Mouse (Mus musculus): ENCODE results near the gene Cmtm1. TPM values are rescaled to one million over a fixed set of nuclear protein-coding genes. Genes with fewer than 3 reads are reported as not detected.
A peak's percentile ranks its signal among the peaks of the same experiment; 100 is the strongest.
"Not testable (repeated sequence)": the region's sequence is repeated elsewhere in the genome, so short reads cannot be mapped to it uniquely, and the experiment has no call there.

Gene Cmtm1
- polyA plus RNA-seq, 1 experiment from 2014 or later, result not detected

- H3K27me3 ChIP-seq (replicated peaks), result no peaks in the 10 kb centered on the region
- peak; percentile 76 for ATAC-seq (ENCODE audit: low FRiP score)
- H3K9ac ChIP-seq (replicated peaks), result peak overlapping the region; percentile 55
- H3K4me1 ChIP-seq, result peaks cover 33% of the 10 kb centered on the region
- H3K4me2 ChIP-seq, result peak overlapping the region; percentile 94
- peak overlapping the region; percentile 56 for H3K4me3 ChIP-seq (replicated peaks)
- H3K27ac ChIP-seq (replicated peaks), result peak overlapping the region; percentile 72
- H3K9me3 ChIP-seq (replicated peaks), result no peaks in the 10 kb centered on the region
- under 1% methylated on average over 38 of the region's 54 CpGs for WGBS
- H3K36me3 ChIP-seq, result no peaks in the 10 kb centered on the region
These were observed 30.5 kb upstream of the Cmtm1 start for GRCm38 (mm10) chr8:104340233-104341105.

DNA sequence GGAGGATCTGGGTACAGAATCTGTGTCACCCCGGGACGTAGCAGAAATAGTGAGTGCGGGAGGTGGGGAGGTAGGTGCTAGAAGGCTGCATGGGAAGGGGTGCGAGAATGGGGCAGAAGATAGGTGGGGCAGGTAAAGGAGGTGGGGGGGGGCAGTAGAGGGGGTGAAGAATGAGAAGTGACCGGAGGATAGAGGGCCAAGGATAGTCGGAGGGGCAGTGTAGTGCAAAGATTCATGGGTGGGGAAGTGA is 30.0 kb upstream of the Cmtm1 start:
- peak overlapping the region; percentile 56 for H3K4me3 ChIP-seq (replicated peaks)
- H3K36me3 ChIP-seq, result no peaks in the 10 kb centered on the region
- H3K27ac ChIP-seq (replicated peaks), result peak overlapping the region; percentile 72
- no peaks in the 10 kb centered on the region for H3K27me3 ChIP-seq (replicated peaks)
- peak overlapping the region; percentile 55 for H3K9ac ChIP-seq (replicated peaks)
- H3K4me1 ChIP-seq, result peaks cover 33% of the 10 kb centered on the region
- WGBS, result 3% methylated on average over 6 of the region's 6 CpGs
- peak overlapping the region; percentile 94 for H3K4me2 ChIP-seq
- no peaks in the 10 kb centered on the region for H3K9me3 ChIP-seq (replicated peaks)
- ATAC-seq (ENCODE audit: low FRiP score), result peak; percentile 4; the same call in 1 of the 2 replicates

- peak within 1 kb of the TSS; percentile 55 for H3K9ac ChIP-seq (replicated peaks)
- H3K27me3 ChIP-seq (replicated peaks), result no peaks in the 10 kb centered on the region
- peak within 1 kb of the TSS; percentile 72 for H3K27ac ChIP-seq (replicated peaks)
- no peaks in the 10 kb centered on the region for H3K9me3 ChIP-seq (replicated peaks)
- 17% methylated on average over 18 of the region's 18 CpGs for WGBS
- peaks cover 33% of the 10 kb centered on the region for H3K4me1 ChIP-seq
- H3K4me3 ChIP-seq (replicated peaks), result peak within 1 kb of the TSS; percentile 56
- H3K4me2 ChIP-seq, result peak within 1 kb of the TSS; percentile 94
- 0 out of 2 replicates have a peak, but pooled peaks have one; percentile 2 for ATAC-seq (ENCODE audit: low FRiP score)
- H3K36me3 ChIP-seq, result no peaks in the 10 kb centered on the region
These were observed 29.5 kb upstream of the Cmtm1 start, which contains the start of gene Cmtm3 for GRCm38 (mm10) chr8:104339229-104339982. TSS of gene Cmtm3 (plus strand) at chr8:104339410.

DNA sequence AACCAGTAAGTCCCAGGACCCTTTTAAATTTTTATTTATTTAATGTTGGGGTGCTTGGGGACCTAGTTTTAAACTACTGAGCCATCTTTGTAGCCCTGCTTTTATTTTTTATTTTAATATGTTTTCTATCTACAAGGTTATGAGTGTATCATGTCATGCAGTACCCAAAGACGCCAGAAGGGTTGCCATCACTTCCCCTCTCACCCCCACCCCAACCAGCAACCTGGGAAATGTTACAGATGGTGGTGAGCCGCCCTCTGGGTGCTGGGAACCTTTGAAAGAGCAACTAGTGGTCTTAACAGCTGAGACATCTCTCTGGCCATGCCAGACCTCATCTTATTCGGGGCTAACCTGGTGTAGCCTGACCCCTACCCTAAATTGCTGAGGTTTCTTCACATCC is 27.9 kb upstream of the Cmtm1 start:
- 59% methylated on average over 3 of the region's 3 CpGs for WGBS
- Histone ChIP-seq H3K4me3 (replicated peaks) (no peak overlapping the region), H3K9ac (replicated peaks) (no peak overlapping the region), H3K4me2 (no peak overlapping the region), H3K27me3 (replicated peaks) (no peaks in the 10 kb centered on the region), H3K27ac (replicated peaks) (no peak overlapping the region), H3K4me1 (peaks cover 27% of the 10 kb centered on the region), H3K9me3 (replicated peaks) (no peaks in the 10 kb centered on the region), H3K36me3 (no peaks in the 10 kb centered on the region)
- ATAC-seq (ENCODE audit: low FRiP score), result no peak

GRCm38 (mm10) chr8:104336806-104337205 is 26.9 kb upstream of the Cmtm1 start:
- Histone ChIP-seq H3K9me3 (replicated peaks) (no peaks in the 10 kb centered on the region), H3K4me3 (replicated peaks) (no peak overlapping the region), H3K27me3 (replicated peaks) (no peaks in the 10 kb centered on the region), H3K36me3 (no peaks in the 10 kb centered on the region), H3K9ac (replicated peaks) (no peak overlapping the region), H3K4me1 (peaks cover 25% of the 10 kb centered on the region), H3K27ac (replicated peaks) (no peak overlapping the region), H3K4me2 (no peak overlapping the region)
- 94% methylated on average over 1 of the region's 1 CpGs for WGBS
- ATAC-seq (ENCODE audit: low FRiP score), result no peak

- no peak for ATAC-seq (ENCODE audit: low FRiP score)
These were observed 24.3 kb upstream of the Cmtm1 start for GRCm38 (mm10) chr8:104334196-104334595.

GRCm38 (mm10) chr8:104333786-104334185 is 23.8 kb upstream of the Cmtm1 start:
- no peaks in the 10 kb centered on the region for H3K9me3 ChIP-seq (replicated peaks)
- ATAC-seq (ENCODE audit: low FRiP score), result no peak
- no peak overlapping the region for H3K4me2 ChIP-seq
- WGBS, result 76% methylated on average over 5 of the region's 5 CpGs
- no peak overlapping the region for H3K27ac ChIP-seq (replicated peaks)
- H3K4me1 ChIP-seq, result no peaks in the 10 kb centered on the region
- H3K9ac ChIP-seq (replicated peaks), result no peak overlapping the region
- no peaks in the 10 kb centered on the region for H3K27me3 ChIP-seq (replicated peaks)
- no peaks in the 10 kb centered on the region for H3K36me3 ChIP-seq
- no peak overlapping the region for H3K4me3 ChIP-seq (replicated peaks)

More at GRCm38 (mm10) chr8:104334196-104334595, 24.3 kb upstream of the Cmtm1 start:
- no peaks in the 10 kb centered on the region for H3K36me3 ChIP-seq
- H3K9me3 ChIP-seq (replicated peaks), result no peaks in the 10 kb centered on the region
- no peak overlapping the region for H3K9ac ChIP-seq (replicated peaks)
- no peak overlapping the region for H3K4me3 ChIP-seq (replicated peaks)
- H3K27me3 ChIP-seq (replicated peaks), result no peaks in the 10 kb centered on the region
- peaks cover under 1% of the 10 kb centered on the region; the same call in 1 of the 2 replicates for H3K4me1 ChIP-seq
- WGBS, result 75% methylated on average over 1 of the region's 1 CpGs
- no peak overlapping the region for H3K27ac ChIP-seq (replicated peaks)
- no peak overlapping the region for H3K4me2 ChIP-seq

DNA sequence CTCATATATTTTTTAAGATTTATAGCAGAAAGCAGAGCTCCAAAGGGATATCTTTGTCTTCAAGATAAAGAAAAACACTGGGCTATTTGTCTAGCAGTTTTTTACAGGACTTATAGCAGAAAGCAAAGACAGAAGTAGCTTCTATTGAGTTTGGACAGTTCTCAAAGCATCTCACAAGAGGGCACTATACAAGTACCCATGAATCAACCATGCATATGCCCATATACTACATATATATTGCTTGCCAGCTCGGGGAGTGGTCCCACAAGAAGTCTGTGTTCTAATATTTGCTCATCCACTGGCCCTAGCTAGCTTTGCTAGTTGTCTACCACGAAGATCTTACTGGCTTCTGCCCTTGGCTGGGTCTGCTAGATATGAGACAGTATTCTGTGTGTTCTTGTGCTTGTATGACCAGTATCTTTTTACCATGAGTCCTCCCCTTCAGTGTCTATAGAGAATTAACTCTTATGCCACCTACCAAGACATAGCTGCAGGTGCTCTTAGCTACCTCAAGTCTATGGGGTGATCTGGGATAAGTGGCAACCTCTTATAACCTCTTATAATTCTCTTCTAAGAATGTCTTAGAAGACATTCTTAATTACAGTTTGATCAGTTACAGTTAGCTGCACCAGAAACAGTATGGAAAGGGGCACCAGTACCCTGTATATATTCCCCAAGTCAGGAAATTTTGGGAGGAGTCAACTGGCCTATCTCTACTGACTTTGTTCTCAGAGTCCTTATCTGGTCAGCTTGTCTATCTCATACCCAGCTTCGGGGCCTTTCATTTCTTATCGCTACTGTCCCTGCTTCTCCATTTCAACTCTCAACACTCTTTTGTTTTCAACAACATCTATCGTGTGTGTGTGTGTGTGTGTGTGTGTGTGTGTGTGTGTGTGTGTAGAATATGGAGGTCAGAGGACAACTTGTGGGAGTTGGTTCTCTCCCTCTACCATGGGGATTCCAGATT is 23.0 kb upstream of the Cmtm1 start:
- no peak overlapping the region for H3K9ac ChIP-seq (replicated peaks)
- no peaks in the 10 kb centered on the region for H3K9me3 ChIP-seq (replicated peaks)
- H3K4me2 ChIP-seq, result no peak overlapping the region
- no peak overlapping the region for H3K27ac ChIP-seq (replicated peaks)
- no peaks in the 10 kb centered on the region for H3K36me3 ChIP-seq
- 83% methylated on average over 5 of the region's 5 CpGs for WGBS
- ATAC-seq (ENCODE audit: low FRiP score), result no peak
- H3K4me1 ChIP-seq, result no peaks in the 10 kb centered on the region
- H3K4me3 ChIP-seq (replicated peaks), result no peak overlapping the region
- H3K27me3 ChIP-seq (replicated peaks), result no peaks in the 10 kb centered on the region

GRCm38 (mm10) chr8:104321930-104322329 is 12.0 kb upstream of the Cmtm1 start, which contains the start of gene Cmtm2b:
TSS of gene Cmtm2b (plus strand) at chr8:104322230.
- not testable (repeated sequence) for H3K27me3 ChIP-seq (replicated peaks); H3K9ac ChIP-seq (replicated peaks); ATAC-seq (ENCODE audit: low FRiP score); H3K9me3 ChIP-seq (replicated peaks); H3K36me3 ChIP-seq; H3K4me2 ChIP-seq; H3K4me3 ChIP-seq (replicated peaks); H3K27ac ChIP-seq (replicated peaks); H3K4me1 ChIP-seq
- WGBS, result 88% methylated on average over 12 of the region's 12 CpGs

DNA sequence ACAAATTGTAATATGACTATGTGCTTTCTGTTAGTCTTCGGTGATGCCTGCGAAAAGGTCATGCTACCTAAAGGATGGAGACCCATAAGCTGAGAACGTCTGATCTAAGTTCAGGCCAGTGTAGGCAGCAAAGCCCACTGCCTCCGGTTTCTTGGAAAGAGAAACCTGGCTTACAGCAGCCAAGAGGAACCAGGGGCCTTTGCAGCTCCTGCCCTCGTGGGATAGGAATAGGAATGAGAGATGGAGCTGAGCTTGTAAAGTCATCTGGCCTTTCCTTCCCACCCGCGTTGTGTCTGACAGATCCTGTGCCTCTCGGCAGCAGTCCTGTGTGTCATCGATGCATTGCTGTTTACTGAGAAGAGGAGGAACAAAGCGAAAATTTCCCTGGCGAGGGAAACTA is 11.3 kb upstream of the Cmtm1 start, which contains the start of gene Gm11020:
Gene Gm11020, plus strand, starts transcription at position 301 of the 400 bp plus-strand sequence.
- not testable (repeated sequence) for H3K9ac ChIP-seq (replicated peaks); H3K4me2 ChIP-seq; H3K36me3 ChIP-seq; H3K9me3 ChIP-seq (replicated peaks); ATAC-seq (ENCODE audit: low FRiP score); H3K27me3 ChIP-seq (replicated peaks); H3K27ac ChIP-seq (replicated peaks); H3K4me1 ChIP-seq; H3K4me3 ChIP-seq (replicated peaks)
- WGBS, result 89% methylated on average over 11 of the region's 11 CpGs

- Histone ChIP-seq H3K4me2 (no peak overlapping the region), H3K27ac (replicated peaks) (no peak overlapping the region), H3K9me3 (replicated peaks) (no peaks in the 10 kb centered on the region), H3K27me3 (replicated peaks) (no peaks in the 10 kb centered on the region), H3K9ac (replicated peaks) (no peak overlapping the region), H3K4me1 (no peaks in the 10 kb centered on the region), H3K36me3 (no peaks in the 10 kb centered on the region), H3K4me3 (replicated peaks) (no peak overlapping the region)
- ATAC-seq (ENCODE audit: low FRiP score), result no peak
- WGBS, result 82% methylated on average over 4 of the region's 4 CpGs
These were observed 3.4 kb upstream of the Cmtm1 start for GRCm38 (mm10) chr8:104313311-104313710.
